Mouse (Mus musculus): ENCODE results near the gene Antxr1.

The Antxr1 gene

GRCm38 (mm10) chr6:87287251-87287650 lies 48.4 kb downstream of the Antxr1 start:
- DNase-seq = no peak

- no peak for DNase-seq
Observed at GRCm38 (mm10) chr6:87285365-87285749, 50.3 kb downstream of the Antxr1 start.

- no peak for DNase-seq
Observed at GRCm38 (mm10) chr6:87284716-87285364, 50.8 kb downstream of the Antxr1 start.

- no peak for DNase-seq
Observed at GRCm38 (mm10) chr6:87282346-87282781, 53.3 kb downstream of the Antxr1 start.

- DNase-seq = peak; percentile 6
Observed at GRCm38 (mm10) chr6:87281771-87282170, 53.9 kb downstream of the Antxr1 start.

- DNase-seq = no peak
Observed at GRCm38 (mm10) chr6:87278151-87278550, 57.5 kb downstream of the Antxr1 start.

- DNase-seq = no peak
Observed at GRCm38 (mm10) chr6:87277527-87277926, 58.1 kb downstream of the Antxr1 start.

- DNase-seq = no peak
Observed at GRCm38 (mm10) chr6:87276941-87277340, 58.7 kb downstream of the Antxr1 start.

GRCm38 (mm10) chr6:87274779-87275178 lies 60.8 kb downstream of the Antxr1 start:
- peak; percentile 23 for DNase-seq

- DNase-seq = no peak
Observed at GRCm38 (mm10) chr6:87273791-87274190, 61.8 kb downstream of the Antxr1 start.

- no peak for DNase-seq
Observed at GRCm38 (mm10) chr6:87273141-87273540, 62.5 kb downstream of the Antxr1 start.

GRCm38 (mm10) chr6:87272202-87272601 lies 63.4 kb downstream of the Antxr1 start:
- DNase-seq = no peak

- no peak for DNase-seq
Observed at GRCm38 (mm10) chr6:87270452-87270851, 65.2 kb downstream of the Antxr1 start.

- no peak for DNase-seq
Observed at GRCm38 (mm10) chr6:87269950-87270349, 65.7 kb downstream of the Antxr1 start.

GRCm38 (mm10) chr6:87262666-87263065 lies 73.0 kb downstream of the Antxr1 start:
- no peak for DNase-seq

GRCm38 (mm10) chr6:87258976-87259375 lies 76.6 kb downstream of the Antxr1 start:
- no peak for DNase-seq

GRCm38 (mm10) chr6:87257981-87258775 lies 77.4 kb downstream of the Antxr1 start:
- DNase-seq = no peak

- no peak for DNase-seq
Observed at GRCm38 (mm10) chr6:87257471-87257870, 78.2 kb downstream of the Antxr1 start.

GRCm38 (mm10) chr6:87255668-87256067 lies 80.0 kb downstream of the Antxr1 start:
- no peak for DNase-seq

- DNase-seq = no peak
Observed at GRCm38 (mm10) chr6:87254756-87255155, 80.9 kb downstream of the Antxr1 start.

GRCm38 (mm10) chr6:87251716-87252115 lies 83.9 kb downstream of the Antxr1 start:
- DNase-seq = no peak

- no peak for DNase-seq
Observed at GRCm38 (mm10) chr6:87250701-87251100, 84.9 kb downstream of the Antxr1 start.

- DNase-seq = no peak
Observed at GRCm38 (mm10) chr6:87248226-87248834, 87.3 kb downstream of the Antxr1 start.

Data from thymus, postnatal 25 days (tissue).